Mouse (Mus musculus) layer of hippocampus, postnatal 14 days (tissue): ENCODE measurements at regions not wholly inside any gene's neighbourhood (a gene's known extent, or its start where the extent isn't known, plus 50 kb on each side); places are given as distances from the start of the nearest gene placed in this dataset.
"Not testable (repeated sequence)": the region's sequence is repeated elsewhere in the genome, so short reads cannot be mapped to it uniquely, and the experiment has no call there.

Experiments
- DNase-seq, 2 experiments: peaks; one replicate each; pipeline ENCODE4 v3.0.0; 2021 to 2022; ENCODE audit warnings: low spot score in 2 of 2, mixed read lengths in 1 of 2

- DNase-seq: peak in 1 of 2 experiments; percentile 15
Measured at GRCm38 (mm10) chr3:117117838-117118237, 149.1 kb upstream of the Palmd start.

- no peak for DNase-seq
Measured at GRCm38 (mm10) chr3:117116210-117116609, 147.4 kb upstream of the Palmd start.

DNA sequence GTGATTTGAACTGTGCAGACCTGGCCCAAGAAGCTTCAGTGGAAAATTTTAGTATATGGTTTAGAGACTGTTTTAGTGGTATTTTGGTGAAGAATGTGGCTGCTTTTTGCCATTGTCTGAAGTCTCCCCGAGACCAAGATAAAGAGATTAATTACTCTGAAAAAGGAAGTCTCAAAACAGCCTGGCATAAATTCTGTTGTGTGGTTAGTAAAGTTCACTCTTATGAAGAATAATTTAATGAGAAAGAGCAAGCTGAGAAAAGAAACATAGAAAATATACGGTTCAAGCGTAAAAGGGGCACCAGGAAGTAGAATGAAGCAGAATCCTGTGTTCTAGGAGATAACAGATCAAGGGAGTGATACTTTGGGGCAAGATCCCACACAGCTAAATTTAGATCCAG is 144.0 kb upstream of the Palmd start:
- DNase-seq: no peak

DNA sequence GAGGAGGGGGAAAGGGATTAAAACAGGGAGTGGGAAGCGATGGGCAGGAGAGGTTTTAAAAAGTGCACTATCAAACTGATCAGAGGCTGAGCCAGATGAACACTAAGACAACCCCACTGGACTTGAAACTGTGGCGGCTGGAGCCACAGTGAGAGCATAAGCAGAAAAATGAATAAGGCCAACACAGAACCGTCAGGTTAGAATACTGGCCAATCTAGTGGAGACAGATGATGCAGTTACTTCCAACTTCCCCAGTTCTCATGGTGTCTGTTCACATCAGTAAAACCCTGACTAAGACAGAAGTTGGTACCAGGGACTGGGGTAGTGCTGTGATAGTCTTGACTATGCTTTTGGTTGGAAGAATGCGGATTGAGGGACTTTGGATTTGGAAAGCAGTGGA is 143.5 kb upstream of the Palmd start:
- DNase-seq: no peak

DNA sequence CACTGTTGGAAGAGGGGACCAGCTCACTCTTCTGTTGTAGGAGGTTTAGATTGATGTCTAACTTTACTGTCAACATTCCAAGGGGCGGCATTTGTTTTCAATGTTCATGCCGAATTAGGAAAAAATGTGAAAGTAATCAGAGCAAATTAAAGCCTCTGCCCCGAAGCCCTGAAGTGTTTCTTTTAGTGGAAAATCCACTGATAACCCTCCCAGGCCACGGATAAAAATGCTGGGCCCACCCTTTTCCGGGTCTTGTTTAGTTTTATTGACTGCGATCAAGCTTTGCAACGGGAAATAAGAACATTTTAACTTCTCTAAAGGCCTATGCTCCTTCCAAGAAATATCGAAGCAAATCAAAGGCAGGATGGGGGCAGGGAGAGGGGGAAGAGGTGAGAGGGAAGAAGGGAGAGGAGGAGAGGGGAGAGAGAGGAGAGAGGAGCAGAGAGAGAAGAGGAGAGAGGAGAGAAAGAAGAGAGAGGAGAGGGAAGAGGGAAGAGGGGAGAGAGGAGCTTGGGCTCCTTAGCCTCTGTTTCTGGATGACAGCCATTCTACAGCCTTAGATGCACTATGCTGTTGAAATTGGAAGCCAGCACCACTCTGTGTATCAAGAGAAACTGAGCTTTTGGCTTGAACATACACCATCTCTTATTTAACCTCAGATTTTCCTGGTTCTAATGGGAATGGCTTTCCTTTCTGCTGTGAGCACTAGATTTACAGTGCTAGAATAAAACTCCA is 140.3 kb upstream of the Palmd start:
- no peak for DNase-seq

DNA sequence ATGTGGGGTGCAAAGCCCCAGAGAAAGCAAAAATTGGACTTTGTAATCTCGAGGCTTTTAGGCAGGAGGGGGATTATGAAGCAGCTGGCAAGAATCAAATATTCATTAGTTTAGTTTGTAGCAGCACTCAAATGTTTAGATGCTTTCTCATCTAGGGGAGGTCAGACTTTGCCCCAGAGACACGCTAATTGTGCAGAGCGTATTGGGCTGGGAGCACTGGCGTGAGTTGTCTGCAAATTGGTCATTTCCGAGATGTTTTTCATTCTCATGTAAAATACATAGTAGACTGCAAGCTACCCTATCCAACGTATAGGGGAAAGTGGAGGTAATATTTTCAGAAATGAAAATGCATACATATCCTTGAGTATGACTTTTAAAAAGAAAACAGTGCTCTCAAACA is 139.2 kb upstream of the Palmd start:
- DNase-seq: no peak

DNA sequence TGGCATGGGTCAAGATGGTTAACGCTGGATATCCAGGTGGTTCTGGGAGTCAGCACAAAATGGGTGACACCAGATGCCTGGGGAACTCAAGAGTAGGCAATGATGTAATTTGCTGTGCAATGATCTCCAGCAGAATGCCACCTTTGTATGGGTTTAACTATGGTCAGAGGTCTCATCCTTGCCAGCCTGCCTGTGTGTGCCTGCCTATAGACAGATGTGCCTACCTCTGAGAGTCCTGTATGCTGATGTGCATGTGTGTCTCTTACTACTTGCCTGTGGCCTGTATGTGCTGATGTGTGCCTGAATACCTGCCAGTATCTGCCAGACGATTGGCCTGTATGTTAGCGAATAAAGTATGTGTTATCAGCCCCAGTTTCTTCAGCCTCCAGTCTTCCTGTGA is 138.6 kb upstream of the Palmd start:
- DNase-seq: no peak

- no peak for DNase-seq
Measured at GRCm38 (mm10) chr3:117087646-117088045, 118.9 kb upstream of the Palmd start.

DNA sequence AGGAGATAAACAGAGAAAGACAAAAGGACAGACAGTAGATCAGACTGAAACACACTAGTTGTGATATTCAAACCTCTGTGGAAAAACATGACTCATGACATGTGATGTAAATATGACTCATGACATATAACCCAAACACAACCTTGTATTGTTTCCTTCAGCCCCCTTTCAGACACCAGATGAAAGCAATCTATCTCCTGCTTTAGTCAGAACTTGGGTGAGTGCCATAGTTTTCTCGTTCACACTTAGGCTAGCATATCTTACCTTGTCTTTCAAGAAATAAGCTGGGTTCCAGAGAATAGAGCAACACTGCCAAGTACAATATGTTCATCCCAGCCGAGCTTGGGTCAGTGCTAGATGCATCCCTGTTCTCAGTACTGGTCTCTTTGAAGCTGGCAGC is 107.9 kb upstream of the Palmd start:
- no peak for DNase-seq

- DNase-seq: no peak
Measured at GRCm38 (mm10) chr3:117073399-117073798, 104.6 kb upstream of the Palmd start.

GRCm38 (mm10) chr3:117072998-117073397 is 104.2 kb upstream of the Palmd start:
- DNase-seq: no peak

DNA sequence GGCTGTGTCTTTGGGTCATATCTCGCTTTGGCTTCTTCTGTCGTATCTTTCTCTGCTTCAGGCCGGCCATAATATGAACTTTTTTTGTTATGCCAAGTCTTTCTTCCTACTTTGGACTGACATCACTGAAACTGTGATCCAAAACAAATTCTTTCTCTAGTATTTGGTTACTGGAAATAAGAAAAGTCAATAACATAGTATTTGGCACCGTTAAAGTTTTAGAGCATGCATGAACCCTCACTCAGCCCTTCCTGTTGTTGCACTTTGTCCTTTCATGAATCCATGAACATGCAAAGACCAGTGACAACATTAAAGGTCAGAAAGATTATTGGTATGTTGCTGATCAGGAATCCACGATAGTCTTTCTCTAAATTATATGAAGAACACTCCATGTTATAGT is 103.1 kb upstream of the Palmd start:
- no peak for DNase-seq

GRCm38 (mm10) chr3:117067470-117068053 is 98.8 kb upstream of the Palmd start:
- no peak for DNase-seq

DNA sequence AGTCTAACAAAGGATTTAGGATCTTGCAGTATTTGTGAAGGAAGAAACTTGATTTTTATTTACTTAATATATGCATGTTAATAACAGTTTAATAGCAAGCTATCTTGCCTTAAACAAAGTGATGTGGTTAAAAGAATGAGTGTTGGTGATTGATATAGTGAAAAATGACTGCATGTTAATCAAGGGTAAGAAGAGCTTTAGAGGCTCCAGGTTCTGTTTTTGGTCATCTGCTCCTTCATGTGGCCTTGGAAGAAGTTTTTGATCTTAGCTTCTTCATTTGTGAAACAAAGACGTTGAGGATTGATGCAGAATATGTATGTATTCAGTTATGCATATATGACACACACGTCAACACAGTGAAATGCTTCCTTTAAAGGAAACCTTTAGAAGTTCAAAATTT is 97.1 kb upstream of the Palmd start:
- DNase-seq: no peak

GRCm38 (mm10) chr3:117061831-117062230 is 93.0 kb upstream of the Palmd start:
- DNase-seq: no peak

- no peak for DNase-seq
Measured at GRCm38 (mm10) chr3:117061182-117061581, 92.4 kb upstream of the Palmd start.

DNA sequence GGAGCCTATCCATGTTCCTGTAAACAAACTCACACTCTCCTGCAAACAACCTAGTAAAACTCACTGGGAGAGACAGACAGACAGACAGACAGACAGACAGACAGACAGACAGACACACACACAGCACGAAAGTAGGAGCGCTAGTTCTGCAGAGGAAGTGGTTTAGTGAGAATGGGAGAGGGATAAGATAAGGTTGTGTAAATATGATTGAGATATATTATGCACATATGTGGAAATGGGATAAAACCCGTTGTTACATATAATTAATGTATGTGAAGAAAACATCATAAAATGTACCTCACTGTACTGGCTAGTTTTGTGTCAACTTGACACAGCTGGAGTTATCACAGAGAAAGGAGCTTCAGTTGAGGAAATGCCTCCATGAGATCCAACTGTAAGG is 85.9 kb upstream of the Palmd start:
- DNase-seq: not testable (repeated sequence)

DNA sequence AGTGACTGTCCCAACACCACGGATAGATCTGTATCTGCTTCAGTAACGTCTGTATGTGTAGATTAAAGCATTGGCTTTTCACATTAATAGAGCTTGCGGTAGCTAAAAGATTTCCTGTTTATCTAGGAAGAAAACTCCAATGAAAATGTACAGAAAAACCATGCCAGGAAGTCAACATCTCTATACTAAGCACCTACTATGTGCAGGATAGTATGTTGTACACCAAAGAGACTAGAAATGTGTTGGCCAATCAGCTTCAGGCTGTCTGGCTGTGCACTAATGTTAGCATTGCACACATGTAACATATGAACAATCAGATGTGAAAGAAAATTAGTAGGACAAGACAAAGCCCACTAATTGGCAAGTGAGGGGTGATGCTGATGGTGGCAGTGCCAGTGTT is 82.6 kb upstream of the Palmd start:
- no peak for DNase-seq

DNA sequence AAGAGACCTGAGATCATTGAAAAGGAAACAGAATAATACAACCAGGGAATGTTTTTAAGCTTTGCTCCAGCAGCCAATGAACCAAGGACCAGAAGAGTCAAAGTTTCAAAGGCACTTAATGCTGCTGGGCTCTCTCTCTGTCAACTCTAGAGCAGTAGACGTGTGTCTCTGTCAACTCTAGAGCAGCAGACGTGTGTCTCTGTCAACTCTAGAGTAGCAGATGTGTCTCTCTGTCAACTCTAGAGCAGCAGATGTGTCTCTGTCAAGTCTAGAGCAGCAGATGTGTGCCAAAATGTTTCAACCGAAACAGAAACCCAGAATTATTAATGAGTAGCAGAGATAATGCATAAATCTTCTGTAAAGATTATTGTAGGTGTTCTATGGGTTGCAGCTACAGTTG is 82.1 kb upstream of the Palmd start:
- no peak for DNase-seq

- DNase-seq: no peak
Measured at GRCm38 (mm10) chr3:117049410-117049809, 80.6 kb upstream of the Palmd start.

GRCm38 (mm10) chr3:117044809-117045208 is 76.0 kb upstream of the Palmd start:
- DNase-seq: no peak

- peak in 1 of 2 experiments; percentile 27 for DNase-seq
Measured at GRCm38 (mm10) chr3:117044304-117044703, 75.5 kb upstream of the Palmd start.

- no peak for DNase-seq
Measured at GRCm38 (mm10) chr3:117038928-117039300, 70.1 kb upstream of the Palmd start.
